Mouse (Mus musculus): Measurements from ENCODE around the gene Lrp6.

Lrp6 gene

DNA sequence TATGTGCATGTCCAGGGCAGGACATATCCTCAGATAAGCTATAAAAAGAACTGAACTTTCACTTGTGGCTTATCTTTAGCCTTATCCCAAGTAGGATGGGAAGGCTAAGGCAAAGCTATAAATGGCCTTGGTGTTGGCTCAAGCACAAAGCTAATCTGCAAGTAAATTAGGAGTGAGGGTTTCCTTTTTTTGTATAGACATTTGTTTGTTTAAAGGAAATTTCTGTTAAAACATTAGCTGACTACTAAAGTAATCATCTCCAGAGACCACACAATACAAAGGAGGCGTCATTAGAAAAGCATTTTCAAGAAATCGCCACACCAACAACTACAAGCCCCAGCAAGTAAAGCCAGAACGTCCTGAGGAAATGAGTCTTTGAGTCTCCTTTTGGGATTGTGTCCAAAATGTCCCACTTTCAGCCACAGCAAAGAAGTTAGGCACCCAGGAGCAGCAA, 8.6 kb upstream of the Lrp6 start:
- DNase-seq (ENCODE audit: low read depth, low spot score): no peak

DNA sequence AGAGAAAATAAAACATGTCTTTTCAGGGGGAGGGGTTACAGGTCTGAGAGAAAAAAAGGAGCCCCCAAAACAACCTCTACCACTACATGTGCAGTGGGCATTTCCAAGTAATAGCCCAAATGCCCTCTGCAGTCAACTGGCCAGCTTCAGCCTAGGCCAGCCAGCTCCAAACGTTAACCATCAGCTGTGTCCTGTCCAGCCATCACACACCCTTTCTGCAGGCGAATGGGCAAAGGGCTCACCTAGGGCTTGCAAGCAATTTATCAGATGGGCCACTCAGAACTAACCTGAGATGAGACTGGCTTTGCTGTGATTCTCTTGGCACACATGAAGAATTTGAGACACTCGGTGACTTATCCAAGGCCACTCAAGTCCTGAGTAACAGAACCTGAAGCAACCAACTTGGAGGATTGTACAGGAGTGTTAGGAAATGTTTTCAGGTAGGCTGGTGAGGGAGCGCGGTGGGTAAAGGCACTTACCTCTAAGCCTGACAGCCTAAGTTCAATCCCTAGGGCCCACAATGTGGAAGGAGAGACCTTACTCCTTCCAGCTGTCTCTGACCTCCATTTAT, 1.3 kb upstream of the Lrp6 start:
- no peak for DNase-seq (ENCODE audit: low read depth, low spot score)

DNA sequence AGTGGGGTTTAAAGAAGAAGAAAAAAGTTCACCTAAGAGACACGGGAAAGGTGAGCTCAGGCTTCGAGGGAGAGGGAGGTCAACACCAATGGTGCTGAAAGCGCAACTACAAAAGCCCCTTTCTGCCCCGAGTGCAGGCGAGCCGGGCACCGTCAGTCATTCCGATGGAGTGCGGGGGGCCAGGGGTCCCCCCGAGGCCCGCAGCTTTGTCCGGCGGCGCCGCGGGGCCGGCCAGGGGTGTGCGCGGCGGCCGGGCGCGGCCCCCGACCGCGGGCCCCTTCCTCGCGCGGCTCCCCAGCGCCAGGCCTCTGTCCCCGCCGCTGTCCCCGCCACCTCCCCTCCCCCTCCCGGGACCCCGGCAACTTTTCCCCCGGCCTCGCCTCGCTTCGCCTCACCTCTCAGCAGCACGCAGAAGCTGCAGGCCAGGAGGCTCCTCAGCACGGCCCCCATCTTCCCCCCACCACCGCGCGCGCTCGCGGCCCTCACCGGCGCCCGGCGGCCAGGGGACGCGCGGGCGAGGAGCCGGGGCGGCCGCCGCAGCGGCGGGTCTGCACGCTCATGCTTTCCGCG, 432 bp downstream of the Lrp6 start:
- DNase-seq (ENCODE audit: low read depth, low spot score): no peak

DNA sequence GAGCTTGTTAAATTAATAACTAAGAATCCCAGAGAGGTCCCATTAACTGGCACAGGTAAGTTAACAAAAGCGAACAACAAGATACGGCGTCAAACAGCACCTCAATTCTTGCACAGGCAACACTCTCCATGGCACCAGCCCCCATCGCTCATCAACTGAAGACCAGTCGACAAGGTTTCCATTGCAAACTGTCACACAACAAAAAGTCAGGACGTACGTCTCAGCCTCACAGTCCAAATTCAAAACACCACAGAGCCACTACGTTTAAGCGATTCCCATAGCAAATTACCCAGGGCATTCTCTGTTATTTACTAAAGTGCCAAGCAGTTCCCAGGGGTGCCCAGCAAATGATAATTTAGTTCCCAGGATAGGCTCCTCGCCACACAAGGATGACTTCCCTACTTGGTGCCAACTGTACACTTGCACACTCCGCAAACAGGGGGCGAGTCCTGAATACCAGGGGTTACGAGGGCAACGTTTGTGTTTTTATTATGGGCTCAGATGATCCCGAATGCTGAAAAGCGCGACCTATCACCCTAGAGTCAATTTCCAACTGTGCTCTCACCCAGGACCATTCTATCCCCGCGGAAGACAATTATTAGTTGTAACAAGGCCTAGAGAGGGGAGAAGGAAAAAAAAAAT, 1.0 kb downstream of the Lrp6 start:
- DNase-seq (ENCODE audit: low read depth, low spot score): no peak

DNA sequence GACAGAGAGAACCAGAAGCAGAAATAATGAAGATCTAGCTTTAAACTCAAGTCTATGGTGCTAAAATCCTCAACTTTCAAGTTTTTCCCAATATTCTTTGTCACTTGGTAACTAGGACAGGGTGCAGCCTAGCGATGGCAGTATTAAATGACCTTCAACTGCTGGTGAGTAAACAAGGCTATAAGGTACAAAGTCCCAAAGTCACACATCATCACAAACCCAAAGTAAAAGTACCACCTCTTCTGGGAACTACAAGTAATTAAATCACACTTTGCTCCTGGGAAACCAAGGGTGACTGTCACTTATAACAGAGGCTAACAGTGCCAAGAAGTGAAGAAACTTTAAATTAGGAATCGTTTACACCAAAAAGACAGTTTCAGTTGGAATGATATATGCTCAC, 2.2 kb downstream of the Lrp6 start:
- no peak for DNase-seq (ENCODE audit: low read depth, low spot score)

DNA sequence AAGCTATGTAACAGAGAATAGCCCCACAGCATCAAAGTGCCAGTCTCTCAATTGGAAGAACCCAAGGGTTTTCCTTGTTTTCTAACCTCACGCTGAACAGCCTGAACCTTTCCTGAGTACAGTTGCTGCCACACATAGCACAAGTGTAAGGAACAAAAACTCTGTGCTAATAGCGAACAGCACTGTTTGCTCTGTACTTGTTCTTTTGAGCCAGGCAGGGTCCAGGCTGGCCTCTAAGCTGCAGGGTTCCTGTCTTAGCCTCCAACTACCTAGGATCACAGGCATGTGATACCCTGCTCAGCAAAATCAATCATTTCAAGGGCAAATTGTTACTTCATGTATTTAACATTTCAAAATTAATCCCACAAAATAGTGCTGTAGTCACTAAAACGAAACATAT, 7.1 kb downstream of the Lrp6 start:
- DNase-seq (ENCODE audit: low read depth, low spot score): no peak

DNA sequence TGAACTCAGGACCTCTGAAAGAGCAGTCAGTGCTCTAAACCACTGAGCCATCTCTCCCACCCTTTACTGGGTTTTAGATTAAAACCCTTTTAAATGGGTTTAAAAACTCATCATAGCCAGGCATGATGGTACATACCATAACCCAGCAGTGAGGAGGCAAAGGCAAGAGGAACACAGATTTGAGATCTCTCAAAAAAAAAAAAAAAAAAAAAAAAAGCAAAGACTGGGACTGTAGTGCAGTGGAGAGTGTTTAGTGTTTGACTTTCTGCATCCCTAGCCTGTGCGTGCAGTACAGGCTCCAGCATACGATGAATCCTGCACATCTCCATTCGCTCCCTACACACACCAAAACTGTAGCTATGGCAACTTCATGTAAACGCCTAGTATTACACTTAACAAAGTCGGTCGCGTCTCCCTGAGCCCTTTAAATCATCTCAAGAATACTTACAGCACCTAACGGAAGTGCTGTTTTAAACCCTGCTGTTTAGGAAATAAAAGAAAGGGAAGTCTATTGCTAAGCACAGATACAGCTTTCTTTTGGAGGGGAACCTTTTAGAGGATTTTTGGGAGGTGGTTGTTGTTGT, 8.1 kb downstream of the Lrp6 start:
- no peak for DNase-seq (ENCODE audit: low read depth, low spot score)

DNA sequence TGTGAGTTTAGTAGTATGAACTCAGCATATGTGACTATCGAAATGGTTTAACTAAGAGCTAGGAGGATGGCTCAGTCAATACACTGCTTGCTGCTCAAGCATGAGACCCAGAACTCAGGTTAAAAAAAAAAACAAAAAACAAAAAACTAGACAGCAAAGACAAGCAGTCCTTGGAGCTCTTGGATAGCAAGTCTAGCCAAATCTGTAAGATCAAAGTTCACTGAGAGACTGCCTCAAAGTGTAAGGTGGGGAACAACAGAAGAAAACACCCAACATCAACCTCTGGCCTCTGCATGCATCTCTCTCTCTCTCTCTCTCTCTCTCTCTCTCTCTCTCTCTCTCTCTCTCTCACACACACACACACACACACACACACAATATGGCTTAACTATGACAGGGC, 9.7 kb downstream of the Lrp6 start:
- DNase-seq (ENCODE audit: low read depth, low spot score): no peak

DNA sequence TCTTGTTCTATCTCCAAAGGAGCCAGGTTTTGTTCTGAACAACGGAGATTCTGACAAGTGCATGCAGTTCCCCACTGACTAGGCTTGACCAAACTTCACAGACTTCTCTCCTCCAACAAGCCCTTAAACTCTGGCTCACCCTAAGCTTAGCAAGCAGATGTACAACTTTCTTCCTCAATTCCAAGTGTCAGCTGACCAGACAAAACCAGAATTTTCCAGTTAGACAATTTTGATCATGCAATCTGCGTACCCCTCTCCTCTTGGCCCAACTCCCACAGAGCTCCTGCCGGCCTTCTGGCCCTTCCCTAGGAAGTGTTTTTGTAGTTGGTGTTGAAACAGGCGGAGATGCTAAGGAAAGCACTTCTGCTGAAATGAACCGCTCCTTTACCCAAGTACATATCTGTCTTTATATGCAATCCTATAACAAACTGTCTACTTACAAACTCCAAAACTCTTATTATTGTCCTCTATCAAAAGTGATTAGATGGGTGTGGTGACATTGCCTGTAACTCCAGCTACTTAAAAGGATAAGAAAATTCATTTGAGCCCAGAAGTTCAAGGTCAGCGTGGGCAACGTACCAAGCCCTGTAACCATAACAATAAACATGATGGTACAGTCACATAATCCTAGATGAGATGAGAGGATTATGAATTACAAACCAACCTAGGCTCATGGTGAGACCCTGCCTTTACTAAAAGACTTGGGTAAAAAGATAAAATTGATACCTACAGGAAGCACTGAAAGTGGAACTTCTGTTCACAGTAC, 10.4 kb downstream of the Lrp6 start:
- no peak for DNase-seq (ENCODE audit: low read depth, low spot score)

DNA sequence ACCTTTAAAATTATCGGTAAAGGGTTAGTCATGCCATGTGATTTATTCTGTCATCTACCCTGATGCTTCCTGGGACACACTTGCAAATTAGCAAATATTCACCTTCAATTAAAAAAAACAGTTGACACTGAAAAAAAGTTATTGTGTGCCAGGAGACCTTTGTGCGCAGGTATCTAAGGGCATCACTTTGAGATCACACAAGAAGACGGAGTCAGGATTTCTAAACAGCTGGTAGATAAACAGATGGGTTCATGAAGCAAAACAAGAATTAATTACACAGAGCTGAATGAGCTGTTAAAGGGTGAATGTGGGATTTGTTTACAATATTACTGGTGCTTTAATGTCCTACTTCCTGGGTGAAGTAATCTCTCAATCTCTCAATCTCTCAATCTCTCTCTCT, 11.6 kb downstream of the Lrp6 start:
- DNase-seq (ENCODE audit: low read depth, low spot score): no peak

DNA sequence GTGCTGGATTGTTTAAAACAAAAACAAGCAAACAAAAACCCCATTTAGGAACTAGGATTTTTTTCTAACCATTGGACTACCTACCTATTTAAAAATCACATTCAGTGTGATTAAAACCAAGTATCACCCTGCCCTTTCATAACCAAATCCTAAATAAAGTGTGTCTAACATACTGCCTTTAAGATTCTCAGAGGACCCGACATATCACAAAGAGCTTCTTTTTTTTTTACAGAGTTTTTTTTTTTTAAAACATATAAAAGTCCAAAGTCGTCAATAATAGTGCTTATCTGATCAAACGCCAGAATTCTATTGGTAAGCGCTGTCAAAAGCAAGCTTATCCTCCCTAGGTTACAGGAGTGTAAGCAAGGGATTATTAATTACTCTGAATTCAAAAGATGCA, 12.5 kb downstream of the Lrp6 start:
- no peak for DNase-seq (ENCODE audit: low read depth, low spot score)

DNA sequence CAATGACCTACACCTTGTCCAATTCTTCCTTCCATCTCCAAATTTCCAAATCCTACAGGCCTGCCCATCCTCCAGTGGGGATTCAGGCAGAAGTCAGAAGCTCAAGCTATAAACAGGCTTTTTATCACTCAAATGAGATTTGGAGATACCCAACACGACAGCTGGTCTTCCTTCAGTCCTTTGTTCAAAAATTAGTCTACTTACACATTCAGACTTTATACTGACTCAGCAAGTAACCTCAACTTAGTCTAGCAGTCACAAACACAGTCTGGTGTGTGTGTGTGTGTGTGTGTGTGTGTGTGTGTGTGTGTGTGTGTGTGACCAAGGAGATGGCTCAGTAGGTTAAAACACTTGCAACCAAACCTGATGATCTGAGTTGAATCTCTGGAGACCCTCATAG, 15.8 kb downstream of the Lrp6 start:
- no peak for DNase-seq (ENCODE audit: low read depth, low spot score)

DNA sequence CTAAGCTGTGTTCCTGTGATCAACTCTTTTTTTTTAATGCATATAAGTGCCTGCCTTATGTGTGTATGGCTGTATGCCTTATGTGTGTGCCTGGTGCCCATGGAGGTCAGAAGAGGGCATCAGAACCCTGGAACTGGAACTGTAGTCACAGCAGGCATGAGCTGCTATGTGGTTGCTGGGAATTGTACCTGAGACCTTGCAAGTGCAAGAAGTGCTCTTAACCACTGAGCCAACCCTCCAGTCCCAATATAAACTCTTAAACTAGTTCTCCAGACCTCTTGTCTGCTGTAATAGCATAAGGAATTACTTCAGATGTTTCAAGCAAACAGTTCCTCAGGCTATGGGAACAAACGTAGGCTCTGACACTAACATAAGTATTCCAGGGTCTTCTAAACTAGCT, 16.4 kb downstream of the Lrp6 start:
- DNase-seq (ENCODE audit: low read depth, low spot score): no peak

DNA sequence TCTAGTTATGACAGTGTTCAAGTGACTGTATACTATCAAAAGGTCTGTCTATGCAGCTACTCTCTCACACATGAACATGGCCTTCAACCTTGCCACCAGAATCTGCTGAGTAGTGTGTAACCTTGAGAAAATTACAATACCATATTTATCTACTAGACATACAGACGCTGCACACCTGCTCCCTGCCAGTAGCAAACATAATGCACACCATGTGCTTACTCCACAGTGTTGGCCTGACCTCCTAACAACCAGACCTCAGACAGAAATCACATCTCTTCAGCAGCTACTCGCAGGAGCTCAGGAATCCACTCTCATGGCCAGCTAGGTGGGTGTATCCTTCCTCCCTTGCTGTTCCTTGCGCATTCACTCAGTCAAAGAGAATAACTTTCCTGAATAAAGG, 21.9 kb downstream of the Lrp6 start:
- no peak for DNase-seq (ENCODE audit: low read depth, low spot score)

DNA sequence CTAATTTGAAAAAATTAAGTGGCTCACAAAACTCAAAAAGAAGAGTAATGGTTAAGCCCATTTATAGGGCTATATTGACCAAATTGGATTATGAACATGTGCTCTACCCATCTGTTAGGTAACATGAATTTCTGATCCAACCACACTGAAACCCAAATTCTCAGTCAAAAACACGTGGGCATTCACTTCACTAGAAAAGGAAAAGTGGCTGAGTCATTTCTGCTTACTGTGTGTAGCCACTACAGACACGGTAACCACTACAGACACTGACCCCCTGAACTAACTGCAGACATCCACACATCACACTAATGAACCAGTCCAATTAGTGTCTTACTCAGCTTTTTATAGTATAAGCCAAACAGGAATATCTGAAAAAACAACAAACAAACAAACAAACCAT, 22.7 kb downstream of the Lrp6 start:
- no peak for DNase-seq (ENCODE audit: low read depth, low spot score)

DNA sequence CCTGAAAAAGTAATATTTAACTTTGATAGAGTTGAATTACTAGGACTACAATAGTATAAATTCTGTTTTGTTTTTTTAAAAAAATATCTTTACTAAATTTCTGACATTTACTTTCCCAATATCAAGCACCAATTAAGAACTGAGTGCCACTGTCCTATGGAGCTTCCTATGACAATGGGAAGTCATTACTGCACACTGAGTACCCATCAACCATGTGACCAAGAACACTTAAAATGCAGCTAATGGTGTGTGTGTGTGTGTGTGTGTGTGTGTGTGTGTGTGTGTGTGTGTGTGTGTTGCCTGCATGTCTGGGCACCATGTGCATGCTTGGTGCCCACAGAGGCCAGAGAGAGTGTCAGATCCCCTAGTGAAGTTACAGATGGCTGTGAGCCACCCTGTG, 23.2 kb downstream of the Lrp6 start:
- no peak for DNase-seq (ENCODE audit: low read depth, low spot score)

DNA sequence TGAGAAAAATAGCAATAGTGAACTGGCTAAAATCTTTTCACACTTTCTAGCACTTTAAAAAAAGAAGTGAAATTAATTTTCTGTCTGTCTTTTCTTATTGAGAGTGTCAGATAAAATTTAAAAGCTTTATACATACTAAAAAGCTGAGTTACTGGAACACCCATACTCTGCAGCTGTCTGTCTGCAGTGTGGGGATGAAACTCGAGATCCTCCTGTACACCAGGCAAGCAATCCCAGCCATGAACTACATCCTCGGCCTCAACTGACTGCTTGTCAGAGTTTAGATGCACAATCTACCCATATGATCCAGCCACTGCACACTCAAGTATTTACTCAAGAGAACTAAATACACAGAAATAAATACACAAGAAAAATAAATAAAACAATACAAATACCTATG, 24.4 kb downstream of the Lrp6 start:
- no peak for DNase-seq (ENCODE audit: low read depth, low spot score)

DNA sequence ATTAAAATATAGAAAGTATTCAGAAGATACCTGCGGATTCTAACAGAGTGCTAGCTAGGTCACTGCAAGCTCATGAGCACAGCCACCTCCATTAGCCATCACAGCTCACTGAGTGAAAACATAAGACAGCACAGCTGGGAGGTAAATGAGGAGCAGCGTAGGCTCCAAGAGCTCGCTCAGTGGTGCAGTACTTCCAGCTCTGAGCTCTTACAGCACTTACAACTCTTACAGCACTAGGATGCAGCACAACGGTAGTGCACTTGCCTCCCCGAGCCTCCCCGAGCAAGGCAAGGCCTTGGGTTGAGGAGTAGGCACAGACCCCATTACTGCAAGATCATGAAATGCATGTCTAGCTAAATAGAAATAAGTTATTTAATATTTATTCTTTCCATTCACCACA, 26.6 kb downstream of the Lrp6 start:
- no peak for DNase-seq (ENCODE audit: low read depth, low spot score)

DNA sequence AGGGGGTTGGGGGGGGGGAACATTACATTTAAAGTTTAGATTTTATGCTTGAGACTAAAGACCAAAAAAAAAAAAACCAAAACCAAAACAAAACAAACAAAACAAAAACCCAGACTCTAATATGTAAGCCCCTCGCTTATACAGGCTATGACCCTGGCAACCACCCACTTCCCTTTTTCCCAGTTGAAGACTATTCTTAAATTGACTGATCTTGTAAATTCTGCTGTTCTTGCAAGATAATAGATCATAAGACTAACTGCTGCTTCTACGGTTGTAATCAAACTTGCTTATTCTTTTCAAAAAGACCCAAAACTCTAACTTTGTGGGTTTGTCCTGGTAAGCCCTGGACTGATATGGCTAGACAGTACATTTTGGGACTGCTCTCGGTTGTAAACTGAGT, 27.3 kb downstream of the Lrp6 start:
- no peak for DNase-seq (ENCODE audit: low read depth, low spot score)

DNA sequence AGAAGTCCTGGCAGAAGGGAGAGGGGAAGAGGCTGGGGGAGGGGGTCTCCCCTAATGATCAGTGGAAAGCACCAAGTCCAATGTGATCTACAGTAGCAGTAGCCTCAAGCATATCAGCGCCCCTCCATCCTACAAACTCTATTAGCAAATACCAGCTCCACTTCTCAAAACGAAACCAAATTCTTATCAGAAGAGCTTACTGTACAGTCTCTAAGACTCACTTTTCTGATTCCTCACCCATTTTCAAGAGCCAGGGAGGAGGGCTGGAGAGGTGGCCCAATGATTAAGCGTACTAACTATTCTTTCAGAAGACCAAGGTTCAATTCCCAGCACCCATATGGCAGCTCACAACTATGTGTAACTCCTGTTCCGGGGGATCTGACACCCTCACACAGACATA, 28.0 kb downstream of the Lrp6 start:
- DNase-seq (ENCODE audit: low read depth, low spot score): no peak

DNA sequence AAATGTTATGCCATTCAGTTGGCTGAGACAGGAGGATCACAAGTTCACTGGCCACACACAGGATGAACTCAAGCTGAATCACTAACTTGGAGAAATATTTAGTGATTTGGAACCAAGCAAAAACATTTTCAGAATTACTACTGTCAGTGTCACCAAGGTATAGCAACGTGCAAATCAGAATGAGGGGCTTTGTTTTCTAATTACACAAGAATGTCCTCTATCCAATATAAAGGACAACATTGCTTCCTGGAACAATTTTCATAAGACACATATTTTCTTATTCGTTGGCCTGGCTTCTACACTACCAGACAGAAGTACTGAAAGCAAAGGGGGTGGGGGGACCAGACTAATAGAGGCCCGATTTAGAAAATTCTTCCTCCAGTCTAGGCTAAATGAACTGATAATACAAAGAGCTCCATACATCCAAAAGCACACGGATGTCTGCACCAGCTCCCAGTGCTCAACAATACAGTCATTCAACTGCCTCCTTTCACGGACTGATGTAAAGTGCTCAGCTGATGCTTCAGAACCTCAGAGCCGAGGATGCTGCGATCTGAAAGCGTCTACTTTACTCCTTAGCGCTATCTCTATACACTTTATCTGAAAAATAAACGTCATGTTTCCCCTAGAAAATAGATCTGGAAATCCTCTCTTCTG, 29.2 kb downstream of the Lrp6 start:
- DNase-seq (ENCODE audit: low read depth, low spot score): no peak

DNA sequence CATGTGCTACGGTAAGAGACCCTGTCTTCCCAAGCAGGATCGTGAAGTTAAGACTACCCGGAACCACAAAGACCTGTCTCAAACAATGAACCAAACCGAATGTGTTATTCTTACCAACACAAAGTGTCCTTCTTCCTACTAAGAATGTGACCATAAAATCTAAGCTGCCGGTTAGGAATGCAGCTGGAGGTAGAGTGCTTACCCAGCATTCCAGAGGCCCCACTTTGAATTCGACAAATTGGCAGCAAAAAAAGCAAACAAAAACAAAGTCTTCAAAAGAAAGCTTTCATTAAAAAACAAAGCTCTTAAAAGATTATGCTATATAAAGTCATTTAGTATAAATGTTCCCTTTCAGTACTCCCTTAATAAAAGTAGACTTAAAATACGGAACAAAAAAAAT, 31.6 kb downstream of the Lrp6 start:
- DNase-seq (ENCODE audit: low read depth, low spot score): no peak

Data from retina, postnatal 7 days (tissue).